Mouse (Mus musculus): ENCODE measurements around the gene Ntmt1. TPM values are rescaled to one million over a fixed set of nuclear protein-coding genes. Genes with fewer than 3 reads are reported as not detected.

The Ntmt1 gene
- polyA plus RNA-seq, 1 experiment from 2014 or later: 82.3 TPM

- whole genome bisulfite sequencing: 34% methylated on average over 5 of the region's 5 CpGs
- H3K4me3 ChIP-seq (replicated peaks): no peak overlapping the region
- H3K36me3 ChIP-seq: peaks cover 15% of the 10 kb centered on the region
- H3K4me1 ChIP-seq: peaks cover 14% of the 10 kb centered on the region
- no peaks in the 10 kb centered on the region for H3K9me3 ChIP-seq
- H3K4me2 ChIP-seq: no peak overlapping the region
- no peak overlapping the region for H3K9ac ChIP-seq
- H3K27ac ChIP-seq: no peak overlapping the region
- ATAC-seq (ENCODE audit: insufficient read depth, low FRiP score, low read depth): no peak
- no peaks in the 10 kb centered on the region for H3K27me3 ChIP-seq (replicated peaks)
Observed at GRCm38 (mm10) chr2:30829315-30829714, 21.7 kb downstream of the Ntmt1 start.

- Histone ChIP-seq H3K36me3 (peaks cover 5% of the 10 kb centered on the region), H3K9ac (no peak within 1 kb of the TSS), H3K27ac (no peak within 1 kb of the TSS), H3K27me3 (replicated peaks) (no peaks in the 10 kb centered on the region), H3K4me1 (peaks cover 14% of the 10 kb centered on the region), H3K4me2 (no peak within 1 kb of the TSS), H3K9me3 (no peaks in the 10 kb centered on the region), H3K4me3 (replicated peaks) (no peak within 1 kb of the TSS)
- ATAC-seq (ENCODE audit: insufficient read depth, low FRiP score, low read depth): no peak
- 34% methylated on average over 4 of the region's 4 CpGs for WGBS
Observed at GRCm38 (mm10) chr2:30830283-30830795, 22.7 kb downstream of the Ntmt1 start, which contains the start of gene Asb6. Gene Asb6, minus strand, starts transcription at chr2:30830333.

GRCm38 (mm10) chr2:30833644-30834043, 26.0 kb downstream of the Ntmt1 start:
- 60% methylated on average over 5 of the region's 5 CpGs for WGBS
- Histone ChIP-seq H3K27me3 (replicated peaks) (no peaks in the 10 kb centered on the region), H3K9me3 (no peaks in the 10 kb centered on the region), H3K4me3 (replicated peaks) (no peak overlapping the region), H3K4me2 (no peak overlapping the region), H3K4me1 (peaks cover 11% of the 10 kb centered on the region), H3K9ac (no peak overlapping the region), H3K36me3 (no peaks in the 10 kb centered on the region), H3K27ac (peak overlapping the region; percentile 23; the same call in 1 of the 2 replicates)
- ATAC-seq (ENCODE audit: insufficient read depth, low FRiP score, low read depth): no peak

GRCm38 (mm10) chr2:30834373-30835022, 26.9 kb downstream of the Ntmt1 start, which contains the start of gene Prrx2:
Gene Prrx2, plus strand, starts transcription at chr2:30834972.
- no peak within 1 kb of the TSS for H3K4me2 ChIP-seq
- ATAC-seq (ENCODE audit: insufficient read depth, low FRiP score, low read depth): no peak
- WGBS: 64% methylated on average over 8 of the region's 10 CpGs
- peaks cover 11% of the 10 kb centered on the region for H3K4me1 ChIP-seq
- H3K27ac ChIP-seq: peak within 1 kb of the TSS; percentile 23; the same call in 1 of the 2 replicates
- no peaks in the 10 kb centered on the region for H3K36me3 ChIP-seq
- no peak within 1 kb of the TSS for H3K9ac ChIP-seq
- no peaks in the 10 kb centered on the region for H3K27me3 ChIP-seq (replicated peaks)
- H3K4me3 ChIP-seq (replicated peaks): no peak within 1 kb of the TSS
- no peaks in the 10 kb centered on the region for H3K9me3 ChIP-seq

- Histone ChIP-seq H3K4me3 (replicated peaks) (no peak overlapping the region), H3K4me2 (peak overlapping the region; percentile 14), H3K36me3 (no peaks in the 10 kb centered on the region), H3K27ac (no peak overlapping the region), H3K4me1 (peaks cover 11% of the 10 kb centered on the region), H3K27me3 (replicated peaks) (no peaks in the 10 kb centered on the region), H3K9ac (no peak overlapping the region), H3K9me3 (no peaks in the 10 kb centered on the region)
- no peak; the same call in 1 of the 2 replicates for ATAC-seq (ENCODE audit: insufficient read depth, low FRiP score, low read depth)
- 17% methylated on average over 21 of the region's 21 CpGs for WGBS
Observed at GRCm38 (mm10) chr2:30836238-30836990, 28.8 kb downstream of the Ntmt1 start.

- H3K4me3 ChIP-seq (replicated peaks): no peak overlapping the region
- peaks cover 11% of the 10 kb centered on the region for H3K4me1 ChIP-seq
- H3K4me2 ChIP-seq: no peak overlapping the region
- no peaks in the 10 kb centered on the region for H3K9me3 ChIP-seq
- H3K27ac ChIP-seq: no peak overlapping the region
- H3K9ac ChIP-seq: no peak overlapping the region
- ATAC-seq (ENCODE audit: insufficient read depth, low FRiP score, low read depth): no peak
- no peaks in the 10 kb centered on the region for H3K36me3 ChIP-seq
- 42% methylated on average over 10 of the region's 10 CpGs for WGBS
- H3K27me3 ChIP-seq (replicated peaks): peaks cover 27% of the 10 kb centered on the region
Observed at GRCm38 (mm10) chr2:30842615-30843014, 35.0 kb downstream of the Ntmt1 start.

- peak overlapping the region; percentile 55 for H3K4me3 ChIP-seq (replicated peaks)
- peak overlapping the region; percentile 93 for H3K4me2 ChIP-seq
- WGBS: 1% methylated on average over 80 of the region's 80 CpGs
- H3K27me3 ChIP-seq (replicated peaks): peaks cover 27% of the 10 kb centered on the region
- ATAC-seq (ENCODE audit: insufficient read depth, low FRiP score, low read depth): 0 out of 2 replicates have a peak, but pooled peaks have one; percentile 33
- no peak overlapping the region for H3K27ac ChIP-seq
- H3K4me1 ChIP-seq: peaks cover 11% of the 10 kb centered on the region
- H3K9me3 ChIP-seq: no peaks in the 10 kb centered on the region
- H3K9ac ChIP-seq: peak overlapping the region; percentile 33; the same call in 1 of the 2 replicates
- no peaks in the 10 kb centered on the region for H3K36me3 ChIP-seq
Observed at GRCm38 (mm10) chr2:30845152-30846070, 37.8 kb downstream of the Ntmt1 start.

GRCm38 (mm10) chr2:30846236-30846635, 38.6 kb downstream of the Ntmt1 start:
- no peaks in the 10 kb centered on the region for H3K9me3 ChIP-seq
- peak overlapping the region; percentile 93 for H3K4me2 ChIP-seq
- H3K36me3 ChIP-seq: no peaks in the 10 kb centered on the region
- peak overlapping the region; percentile 55 for H3K4me3 ChIP-seq (replicated peaks)
- no peak overlapping the region for H3K9ac ChIP-seq
- H3K4me1 ChIP-seq: peaks cover 11% of the 10 kb centered on the region
- H3K27ac ChIP-seq: no peak overlapping the region
- 73% methylated on average over 8 of the region's 8 CpGs for WGBS
- peaks cover 27% of the 10 kb centered on the region for H3K27me3 ChIP-seq (replicated peaks)
- no peak for ATAC-seq (ENCODE audit: insufficient read depth, low FRiP score, low read depth)

- H3K4me3 ChIP-seq (replicated peaks): no peak overlapping the region
- H3K9ac ChIP-seq: no peak overlapping the region
- H3K27ac ChIP-seq: no peak overlapping the region
- ATAC-seq (ENCODE audit: insufficient read depth, low FRiP score, low read depth): no peak
- no peaks in the 10 kb centered on the region for H3K9me3 ChIP-seq
- peaks cover 27% of the 10 kb centered on the region for H3K27me3 ChIP-seq (replicated peaks)
- no peaks in the 10 kb centered on the region for H3K36me3 ChIP-seq
- H3K4me2 ChIP-seq: 0 out of 2 replicates have a peak overlapping the region, but pooled peaks have one; percentile 10
- H3K4me1 ChIP-seq: peaks cover 11% of the 10 kb centered on the region
- WGBS: 25% methylated on average over 6 of the region's 6 CpGs
Observed at GRCm38 (mm10) chr2:30846723-30847122, 39.1 kb downstream of the Ntmt1 start.

GRCm38 (mm10) chr2:30848184-30848583, 40.6 kb downstream of the Ntmt1 start:
- Histone ChIP-seq H3K4me1 (peaks cover 19% of the 10 kb centered on the region), H3K36me3 (no peaks in the 10 kb centered on the region), H3K27me3 (replicated peaks) (peaks cover 21% of the 10 kb centered on the region), H3K9me3 (no peaks in the 10 kb centered on the region), H3K4me2 (no peak overlapping the region), H3K4me3 (replicated peaks) (no peak overlapping the region), H3K9ac (no peak overlapping the region), H3K27ac (no peak overlapping the region)
- WGBS: 65% methylated on average over 8 of the region's 8 CpGs
- ATAC-seq (ENCODE audit: insufficient read depth, low FRiP score, low read depth): no peak

GRCm38 (mm10) chr2:30850581-30850980, 43.0 kb downstream of the Ntmt1 start:
- H3K27me3 ChIP-seq (replicated peaks): peaks cover 6% of the 10 kb centered on the region; the same call in 1 of the 2 replicates
- H3K27ac ChIP-seq: no peak overlapping the region
- H3K36me3 ChIP-seq: no peaks in the 10 kb centered on the region
- 28% methylated on average over 6 of the region's 6 CpGs for WGBS
- no peak overlapping the region for H3K4me3 ChIP-seq (replicated peaks)
- peaks cover 17% of the 10 kb centered on the region; the same call in 1 of the 2 replicates for H3K4me1 ChIP-seq
- no peaks in the 10 kb centered on the region for H3K9me3 ChIP-seq
- no peak for ATAC-seq (ENCODE audit: insufficient read depth, low FRiP score, low read depth)
- no peak overlapping the region for H3K4me2 ChIP-seq
- no peak overlapping the region for H3K9ac ChIP-seq
